Mouse (Mus musculus) adrenal gland, adult 2 months (tissue): ENCODE results near the gene Acadl. TPM values are rescaled to one million over a fixed set of nuclear protein-coding genes. Genes with fewer than 3 reads are reported as not detected.

Experiments
- polyA plus RNA-seq: library from polyadenylated mRNA; depleted of rRNA; stranded (reverse); fragments of >200 nt; gene quantifications from 2 replicates; pipeline ENCODE4 v1.2.3, GENCODE M21; 2012; rRNA removed
- total RNA-seq, 2 experiments: library from RNA; stranded (reverse); gene quantifications; 2 replicates each; pipeline ENCODE4 v1.2.3; 2021

Gene Acadl
- total and polyA plus RNA-seq, 3 experiments = 41.0 to 670 (median 531) TPM

Other genes with a start within 250 kb of the Acadl start
- gene Rpe, start 162.4 kb downstream of the Acadl start, total RNA-seq = 10 to 100 TPM; 74.5 to 81.4 TPM
- 25.7 and 26.0 TPM in 2 replicates for gene Rpe, start 162.4 kb downstream of the Acadl start, polyA plus RNA-seq
- 10 to 100 TPM; 18.2 to 21.1 TPM for gene Kansl1l, start 45.7 kb downstream of the Acadl start, total RNA-seq
- 1.1 TPM in 2 replicates for gene Kansl1l, start 45.7 kb downstream of the Acadl start, polyA plus RNA-seq
- 10 to 100 TPM; 20.4 to 22.5 TPM for gene Myl1, start 82.1 kb upstream of the Acadl start, total RNA-seq
- 0.58 and 0.95 TPM in 2 replicates for gene Myl1, start 82.1 kb upstream of the Acadl start, polyA plus RNA-seq
- gene Lancl1, start 175.6 kb upstream of the Acadl start, total RNA-seq = 10 to 100 TPM; 48.4 to 53.4 TPM
- gene Lancl1, start 175.6 kb upstream of the Acadl start, polyA plus RNA-seq = 37.8 and 58.0 TPM in 2 replicates